Mouse (Mus musculus): ENCODE measurements around the gene Cenpf. TPM values are rescaled to one million over a fixed set of nuclear protein-coding genes. Genes with fewer than 3 reads are reported as not detected.
"Not testable (repeated sequence)": the region's sequence is repeated elsewhere in the genome, so short reads cannot be mapped to it uniquely, and the experiment has no call there.

The Cenpf gene
- polyA plus RNA-seq, 1 experiment = 1.2 TPM

- Histone ChIP-seq H3K9me3 (peaks cover 8% of the 10 kb centered on the region), H3K4me1 (peaks cover 54% of the 10 kb centered on the region), H3K36me3 (replicated peaks; ENCODE audit: low read length) (no peaks in the 10 kb centered on the region), H3K4me3 (replicated peaks) (no peak overlapping the region), H3K27me3 (replicated peaks) (peaks cover 14% of the 10 kb centered on the region)
- TF ChIP-seq GATA1 (IDR thresholded peaks at IDR 0.05; ENCODE audit: borderline replicate concordance, low read length) (no peak), FLI1 (IDR thresholded peaks at IDR 0.05; ENCODE audit: low read length) (no peak)
Observed at GRCm38 (mm10) chr1:189698416-189698815, 10.5 kb upstream of the Cenpf start.

GRCm38 (mm10) chr1:189695321-189695720, 7.4 kb upstream of the Cenpf start:
- Histone ChIP-seq H3K4me3 (replicated peaks) (peak overlapping the region; percentile 7), H3K36me3 (replicated peaks; ENCODE audit: low read length) (no peaks in the 10 kb centered on the region), H3K9me3 (peaks cover 12% of the 10 kb centered on the region), H3K27me3 (replicated peaks) (peaks cover 10% of the 10 kb centered on the region), H3K4me1 (peaks cover 51% of the 10 kb centered on the region)
- TF ChIP-seq FLI1 (IDR thresholded peaks at IDR 0.05; ENCODE audit: low read length) (no peak), GATA1 (IDR thresholded peaks at IDR 0.05; ENCODE audit: borderline replicate concordance, low read length) (no peak)

GRCm38 (mm10) chr1:189694391-189694790, 6.5 kb upstream of the Cenpf start:
- Histone ChIP-seq H3K4me3 (replicated peaks) (peak overlapping the region; percentile 23), H3K27me3 (replicated peaks) (peaks cover 10% of the 10 kb centered on the region), H3K4me1 (peaks cover 56% of the 10 kb centered on the region), H3K36me3 (replicated peaks; ENCODE audit: low read length) (no peaks in the 10 kb centered on the region), H3K9me3 (peaks cover 12% of the 10 kb centered on the region)
- TF ChIP-seq FLI1 (IDR thresholded peaks at IDR 0.05; ENCODE audit: low read length) (no peak), GATA1 (IDR thresholded peaks at IDR 0.05; ENCODE audit: borderline replicate concordance, low read length) (no peak)

- peaks cover 63% of the 10 kb centered on the region for H3K4me1 ChIP-seq
- not testable (repeated sequence) for H3K36me3 ChIP-seq (replicated peaks; ENCODE audit: low read length); H3K27me3 ChIP-seq (replicated peaks)
- peak overlapping the region; percentile 47 for H3K4me3 ChIP-seq (replicated peaks)
- peaks cover 12% of the 10 kb centered on the region for H3K9me3 ChIP-seq
Observed at GRCm38 (mm10) chr1:189692442-189692841, 4.6 kb upstream of the Cenpf start.

- peaks cover 2% of the 10 kb centered on the region for H3K27me3 ChIP-seq (replicated peaks)
- TF ChIP-seq FLI1 (IDR thresholded peaks at IDR 0.05; ENCODE audit: low read length) (no peak), GATA1 (IDR thresholded peaks at IDR 0.05; ENCODE audit: borderline replicate concordance, low read length) (no peak)
- peak overlapping the region; percentile 95 for H3K4me3 ChIP-seq (replicated peaks)
- peaks cover 54% of the 10 kb centered on the region for H3K4me1 ChIP-seq
- peaks cover 16% of the 10 kb centered on the region for H3K36me3 ChIP-seq (replicated peaks; ENCODE audit: low read length)
- H3K9me3 ChIP-seq = peaks cover 10% of the 10 kb centered on the region
Observed at GRCm38 (mm10) chr1:189689050-189689833, 1.4 kb upstream of the Cenpf start.

GRCm38 (mm10) chr1:189688388-189688750, 483 bp upstream of the Cenpf start:
- Histone ChIP-seq H3K36me3 (replicated peaks; ENCODE audit: low read length) (peaks cover 25% of the 10 kb centered on the region), H3K9me3 (0 out of 2 replicates have a peak, but pooled peaks cover 4% of the 10 kb centered on the region), H3K27me3 (replicated peaks) (peaks cover 2% of the 10 kb centered on the region), H3K4me3 (replicated peaks) (peak overlapping the region; percentile 95), H3K4me1 (peaks cover 47% of the 10 kb centered on the region)
- TF ChIP-seq GATA1 (IDR thresholded peaks at IDR 0.05; ENCODE audit: borderline replicate concordance, low read length) = no peak
- no peak for TF ChIP-seq FLI1 (IDR thresholded peaks at IDR 0.05; ENCODE audit: low read length)

- Histone ChIP-seq H3K36me3 (replicated peaks; ENCODE audit: low read length) (peaks cover 48% of the 10 kb centered on the region), H3K4me1 (peaks cover 42% of the 10 kb centered on the region), H3K4me3 (replicated peaks) (no peak overlapping the region), H3K27me3 (replicated peaks) (no peaks in the 10 kb centered on the region), H3K9me3 (no peaks in the 10 kb centered on the region)
- TF ChIP-seq FLI1 (IDR thresholded peaks at IDR 0.05; ENCODE audit: low read length) = no peak
- TF ChIP-seq GATA1 (IDR thresholded peaks at IDR 0.05; ENCODE audit: borderline replicate concordance, low read length) = no peak
Observed at GRCm38 (mm10) chr1:189686025-189686424, 1.9 kb downstream of the Cenpf start.

- Histone ChIP-seq H3K4me1 (peaks cover 35% of the 10 kb centered on the region), H3K36me3 (replicated peaks; ENCODE audit: low read length) (peaks cover 60% of the 10 kb centered on the region), H3K27me3 (replicated peaks) (no peaks in the 10 kb centered on the region), H3K9me3 (no peaks in the 10 kb centered on the region), H3K4me3 (replicated peaks) (no peak overlapping the region)
- TF ChIP-seq GATA1 (IDR thresholded peaks at IDR 0.05; ENCODE audit: borderline replicate concordance, low read length) = no peak
- TF ChIP-seq FLI1 (IDR thresholded peaks at IDR 0.05; ENCODE audit: low read length) = no peak
Observed at GRCm38 (mm10) chr1:189684786-189685415, 3.0 kb downstream of the Cenpf start.

GRCm38 (mm10) chr1:189679555-189679954, 8.3 kb downstream of the Cenpf start:
- H3K27me3 ChIP-seq (replicated peaks) = no peaks in the 10 kb centered on the region
- no peak for TF ChIP-seq GATA1 (IDR thresholded peaks at IDR 0.05; ENCODE audit: borderline replicate concordance, low read length)
- no peak for TF ChIP-seq FLI1 (IDR thresholded peaks at IDR 0.05; ENCODE audit: low read length)
- peaks cover 87% of the 10 kb centered on the region for H3K36me3 ChIP-seq (replicated peaks; ENCODE audit: low read length)
- H3K9me3 ChIP-seq = no peaks in the 10 kb centered on the region
- H3K4me3 ChIP-seq (replicated peaks) = no peak overlapping the region
- H3K4me1 ChIP-seq = peaks cover 5% of the 10 kb centered on the region; the same call in 1 of the 2 replicates

- no peak overlapping the region for H3K4me3 ChIP-seq (replicated peaks)
- H3K9me3 ChIP-seq = no peaks in the 10 kb centered on the region
- peaks cover 84% of the 10 kb centered on the region for H3K36me3 ChIP-seq (replicated peaks; ENCODE audit: low read length)
- no peak for TF ChIP-seq GATA1 (IDR thresholded peaks at IDR 0.05; ENCODE audit: borderline replicate concordance, low read length)
- no peak for TF ChIP-seq FLI1 (IDR thresholded peaks at IDR 0.05; ENCODE audit: low read length)
- H3K4me1 ChIP-seq = peaks cover 9% of the 10 kb centered on the region; the same call in 1 of the 2 replicates
- no peaks in the 10 kb centered on the region for H3K27me3 ChIP-seq (replicated peaks)
Observed at GRCm38 (mm10) chr1:189675953-189676352, 11.9 kb downstream of the Cenpf start.
